Mouse (Mus musculus) thymus, postnatal 14 days (tissue): ENCODE data around the gene Trmt61a.
"Not testable (repeated sequence)": the region's sequence is repeated elsewhere in the genome, so short reads cannot be mapped to it uniquely, and the experiment has no call there.

ENCODE experiments used
- DNase-seq: peaks from one replicate; pipeline ENCODE4 v3.0.0; 2021

The Trmt61a gene

DNA sequence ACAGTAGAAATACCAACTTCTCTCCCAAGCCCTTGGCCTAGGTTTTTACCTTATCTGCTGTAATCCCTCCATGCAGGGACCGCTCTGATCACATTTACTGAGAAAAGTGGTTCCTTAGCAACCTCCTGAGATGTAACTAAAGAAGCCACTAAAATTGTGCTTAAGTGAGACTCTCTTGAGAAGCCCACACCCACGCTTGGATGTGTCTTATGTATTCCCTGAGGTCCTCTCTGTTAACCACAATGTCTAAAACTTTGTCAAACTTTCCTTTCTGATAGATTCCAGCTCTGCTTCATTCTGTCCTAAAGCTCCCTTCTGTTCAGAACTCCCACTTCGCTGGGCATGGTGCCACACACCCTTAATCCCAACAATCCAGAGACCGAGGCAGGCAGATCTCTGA is 21.6 kb downstream of the Trmt61a start:
- no peak for DNase-seq

DNA sequence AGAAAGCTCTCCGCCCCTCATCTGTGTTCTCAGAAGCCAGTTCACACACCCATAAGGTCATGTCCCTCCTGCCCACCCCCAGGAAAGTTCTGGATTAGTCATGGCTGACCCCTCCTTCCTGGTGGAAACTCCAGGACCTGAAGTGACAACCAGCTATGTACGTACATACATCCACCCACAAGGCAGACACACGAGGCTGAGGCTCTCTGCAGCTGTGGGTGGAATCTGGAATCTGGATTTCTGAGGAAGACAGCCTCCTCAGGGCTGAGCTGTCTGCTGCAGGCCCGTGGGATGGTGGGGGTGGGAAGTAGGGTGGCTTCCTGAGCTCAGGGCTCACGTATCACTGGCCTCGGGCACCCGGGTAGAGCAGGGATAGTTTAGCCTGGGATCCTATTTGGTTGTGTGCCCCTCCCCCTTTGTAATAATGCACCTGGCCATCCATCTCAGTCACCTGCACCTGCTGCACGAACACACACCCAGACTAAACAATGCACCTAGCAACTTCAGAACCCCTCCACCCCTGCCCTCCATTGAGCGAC is 23.1 kb downstream of the Trmt61a start:
- no peak for DNase-seq

DNA sequence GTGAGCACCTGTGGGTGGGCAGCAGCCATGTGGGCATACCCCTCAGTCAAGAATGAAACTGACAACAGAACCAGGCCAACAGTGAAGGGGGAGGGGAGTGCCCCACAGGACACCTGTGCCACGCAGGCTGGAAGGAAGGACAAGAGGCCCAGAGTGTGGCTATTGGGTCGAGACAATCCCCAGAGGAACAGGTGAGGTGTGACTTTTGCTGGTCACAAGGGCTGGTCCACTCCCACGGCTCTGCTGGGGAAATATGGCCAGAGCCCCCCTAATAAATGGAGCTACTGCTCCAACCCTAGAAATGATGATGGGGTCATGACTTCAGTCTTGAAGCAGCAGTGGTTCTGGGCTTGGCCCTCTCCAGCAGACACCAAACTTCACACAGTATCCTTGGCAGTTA is 25.4 kb downstream of the Trmt61a start:
- DNase-seq, result no peak

DNA sequence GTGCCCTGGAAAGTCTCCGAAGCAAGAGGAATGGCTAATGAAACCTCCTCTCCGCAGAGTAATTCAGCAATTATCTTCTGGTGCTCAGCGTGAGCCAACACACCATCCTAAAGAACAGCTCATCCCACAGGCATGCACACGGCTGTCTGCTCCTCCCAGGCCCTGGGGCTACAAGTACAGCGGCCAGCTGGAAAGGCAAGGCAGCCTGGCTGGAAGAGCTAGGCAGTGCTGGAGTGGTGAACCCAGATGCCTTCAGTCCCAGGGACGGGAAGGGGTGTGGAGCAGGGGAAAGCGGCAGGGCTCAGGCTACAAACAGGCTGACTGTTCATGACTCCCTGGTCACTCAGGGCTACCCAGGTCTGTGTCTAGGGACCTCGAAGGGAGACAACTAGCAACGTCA is 26.7 kb downstream of the Trmt61a start:
- DNase-seq, result no peak

DNA sequence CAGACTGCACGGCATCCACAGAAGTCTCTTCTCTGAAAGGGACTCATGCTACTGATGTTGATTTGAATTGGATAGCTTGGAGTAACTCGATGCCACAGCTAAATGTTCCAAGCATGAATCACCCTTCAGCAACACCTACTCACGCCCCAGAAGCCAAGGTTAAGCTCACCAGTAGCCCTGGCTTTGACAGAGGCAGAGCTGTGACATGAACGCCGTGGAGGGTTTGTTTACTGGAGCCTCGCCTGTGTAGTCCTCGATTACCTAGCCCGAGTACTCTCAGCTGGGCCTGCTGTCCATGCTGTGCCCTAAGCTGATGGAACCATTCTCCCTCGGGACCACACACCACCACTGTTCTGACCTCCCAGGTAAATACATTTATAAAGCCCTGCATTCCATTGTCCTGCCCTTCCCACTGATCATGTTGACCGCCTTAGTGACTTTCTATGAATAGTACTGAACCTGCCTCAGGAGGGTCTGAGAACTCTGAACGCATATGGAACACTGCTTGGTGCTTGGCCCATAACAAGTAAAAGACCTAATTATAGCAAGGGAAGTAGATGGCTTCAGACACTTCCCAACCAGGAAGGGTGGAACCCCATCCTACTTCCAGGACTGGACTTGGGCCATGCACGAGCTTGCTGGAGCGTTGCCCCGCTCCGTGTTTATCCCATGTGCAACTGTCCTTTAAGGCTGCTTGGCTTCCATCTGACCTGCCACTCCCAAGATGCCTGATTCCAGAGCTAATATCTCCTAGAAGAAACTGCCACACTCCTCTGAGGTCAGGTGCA is 27.5 kb downstream of the Trmt61a start:
- no peak for DNase-seq

DNA sequence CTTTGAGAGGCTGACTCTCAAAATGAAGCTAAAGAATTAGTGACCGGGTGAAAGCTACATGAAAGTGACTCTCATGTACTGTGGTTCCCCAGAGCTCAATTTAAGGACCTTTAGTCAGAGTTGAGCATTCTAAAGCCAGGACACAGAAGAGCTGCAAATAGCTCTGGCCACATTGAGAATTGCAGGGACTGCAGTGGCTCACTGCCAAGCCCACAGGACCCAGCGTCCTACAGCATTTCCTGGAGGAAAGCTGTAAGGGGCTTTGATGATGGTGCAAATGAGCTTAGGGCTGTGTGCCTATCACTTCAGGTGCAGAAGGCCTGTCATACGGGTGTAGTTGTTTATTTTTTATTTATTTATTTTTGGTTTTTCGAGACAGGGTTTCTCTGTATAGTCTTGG is 30.3 kb downstream of the Trmt61a start:
- DNase-seq, result no peak

DNA sequence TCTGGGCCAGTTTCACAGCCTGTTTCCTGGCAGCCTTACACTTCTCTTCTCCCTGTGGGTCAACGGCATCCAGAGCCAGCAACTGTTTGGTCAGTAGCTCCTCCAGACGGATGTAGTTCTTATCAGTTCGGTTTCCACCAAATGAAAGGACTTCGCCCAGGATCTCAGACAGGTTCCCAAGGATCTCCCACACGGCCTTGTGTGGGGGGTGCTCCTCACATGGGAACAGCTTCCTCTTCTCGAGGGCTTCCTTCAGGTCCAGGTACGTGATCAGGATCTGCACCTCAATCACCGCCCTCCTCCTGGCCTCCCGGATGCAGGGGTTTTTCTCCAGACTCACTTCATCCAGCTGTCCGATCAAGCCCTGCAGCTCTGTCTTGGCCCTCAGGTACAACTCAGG is 32.2 kb downstream of the Trmt61a start:
- DNase-seq, result no peak

DNA sequence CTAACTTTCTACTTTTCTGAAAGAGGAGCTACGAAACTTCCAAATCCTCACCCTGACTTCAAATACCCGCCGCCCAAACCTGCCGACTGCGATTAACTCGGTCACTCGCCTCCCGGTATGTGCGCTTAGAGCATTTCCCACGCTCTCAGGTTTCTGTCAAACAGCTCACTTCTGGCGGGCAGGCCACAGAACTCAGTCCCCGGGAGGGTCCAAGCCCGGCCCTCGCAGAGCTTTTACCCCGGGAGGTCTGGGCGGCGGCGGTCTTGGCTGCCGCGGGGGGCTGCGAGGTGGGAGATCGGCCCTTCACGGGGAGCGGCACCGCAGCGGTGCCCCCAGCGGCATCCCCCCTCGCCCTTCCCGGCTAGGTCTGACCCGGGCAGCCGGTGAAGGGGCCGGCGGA is 34.6 kb downstream of the Trmt61a start:
- peak; percentile 51 for DNase-seq

DNA sequence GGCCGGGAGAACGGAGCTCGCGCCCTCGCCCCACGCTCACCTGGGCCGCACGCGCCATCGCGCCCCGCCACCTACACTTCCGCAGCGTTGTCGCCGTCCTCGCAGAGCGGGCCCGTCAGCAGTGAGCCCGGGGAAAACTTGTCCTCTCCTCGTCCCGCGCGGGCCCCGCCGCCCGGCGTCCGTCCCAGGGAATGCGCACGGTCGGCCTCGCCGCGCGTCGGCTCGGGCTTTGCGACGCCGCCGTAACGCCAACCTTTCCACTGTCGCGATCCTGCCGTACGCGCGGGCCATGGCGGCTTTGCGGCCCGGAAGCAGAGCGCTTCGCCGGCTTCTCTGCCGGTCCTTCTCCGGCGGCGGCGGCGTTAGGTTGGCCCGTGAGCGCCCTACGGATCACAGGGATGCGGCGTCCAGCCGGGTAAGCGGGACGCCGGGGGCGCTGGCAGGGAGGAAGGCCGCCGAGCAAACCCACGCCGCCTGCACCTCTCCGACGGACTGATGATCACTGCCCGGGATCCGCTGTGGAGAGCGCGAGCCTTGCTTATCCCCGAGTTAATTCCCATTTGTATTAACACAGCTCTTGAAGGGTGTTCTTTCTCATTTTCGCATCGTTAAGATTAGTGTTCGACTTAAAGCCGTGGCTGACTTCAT is 35.2 kb downstream of the Trmt61a start, which contains the start of the genes Bag5 and Apopt1:
TSS of gene Bag5 (minus strand) at position 254 of the 648 bp plus-strand sequence.
TSS of gene Apopt1 (plus strand) at position 258 of the 648 bp plus-strand sequence.
- DNase-seq, result peak; percentile 95

DNA sequence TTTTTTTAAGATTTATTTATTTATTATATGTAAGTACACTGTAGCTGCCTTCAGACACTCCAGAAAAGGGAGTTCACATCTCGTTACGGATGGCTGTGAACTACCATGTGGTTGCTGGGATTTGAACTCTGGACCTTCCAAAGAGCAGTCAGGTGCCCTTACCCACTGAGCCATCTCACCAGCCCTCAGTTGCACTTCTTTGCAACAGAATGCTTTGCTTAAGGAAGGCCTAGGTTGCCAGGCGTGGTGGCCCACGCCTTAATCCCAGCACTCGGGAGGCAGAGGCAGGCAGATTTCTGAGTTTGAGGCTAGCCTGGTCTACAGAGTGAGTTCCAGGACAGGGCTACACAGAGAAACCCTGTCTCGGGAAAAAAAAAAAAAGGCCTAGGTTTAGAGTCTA is 36.0 kb downstream of the Trmt61a start:
- DNase-seq, result not testable (repeated sequence)

DNA sequence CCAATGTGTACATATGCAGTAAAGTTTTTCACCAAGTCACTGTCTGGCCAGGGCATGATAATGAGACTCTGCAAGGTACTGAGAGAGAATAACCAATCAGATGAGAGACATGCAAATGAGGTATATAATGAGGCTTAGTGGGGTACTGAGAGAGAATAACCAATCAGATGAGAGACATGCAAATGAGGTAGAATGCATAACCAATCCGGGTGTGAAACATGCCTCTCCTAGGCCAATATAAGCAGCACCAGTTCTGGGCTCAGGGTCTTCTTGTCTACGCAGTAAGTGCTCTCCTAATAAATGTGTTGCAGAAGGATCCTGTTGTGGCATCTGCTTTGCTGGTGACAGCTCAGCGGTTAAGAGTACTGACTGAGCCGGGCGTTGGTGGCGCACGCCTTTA is 38.6 kb downstream of the Trmt61a start:
- DNase-seq, result no peak

DNA sequence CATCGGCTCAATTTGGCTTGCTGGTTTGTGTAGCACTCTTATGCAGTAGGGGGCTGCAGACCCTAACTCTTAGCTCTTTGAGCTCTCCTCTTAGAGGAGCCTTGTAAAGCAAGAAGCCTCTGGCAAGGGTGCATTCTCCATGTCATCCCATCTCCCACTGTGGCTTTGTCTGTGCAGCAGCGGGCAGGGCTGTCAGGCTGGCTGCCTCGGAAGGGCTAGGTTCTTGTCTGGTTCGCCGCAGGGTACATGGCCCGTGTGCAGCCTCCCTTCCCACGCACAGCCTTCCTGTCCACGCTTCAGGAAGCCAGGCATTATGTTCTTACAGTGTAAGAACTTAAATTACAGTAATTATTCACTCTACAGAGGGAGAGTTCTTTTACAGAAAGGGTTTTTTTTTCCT is 40.8 kb downstream of the Trmt61a start:
- no peak for DNase-seq

DNA sequence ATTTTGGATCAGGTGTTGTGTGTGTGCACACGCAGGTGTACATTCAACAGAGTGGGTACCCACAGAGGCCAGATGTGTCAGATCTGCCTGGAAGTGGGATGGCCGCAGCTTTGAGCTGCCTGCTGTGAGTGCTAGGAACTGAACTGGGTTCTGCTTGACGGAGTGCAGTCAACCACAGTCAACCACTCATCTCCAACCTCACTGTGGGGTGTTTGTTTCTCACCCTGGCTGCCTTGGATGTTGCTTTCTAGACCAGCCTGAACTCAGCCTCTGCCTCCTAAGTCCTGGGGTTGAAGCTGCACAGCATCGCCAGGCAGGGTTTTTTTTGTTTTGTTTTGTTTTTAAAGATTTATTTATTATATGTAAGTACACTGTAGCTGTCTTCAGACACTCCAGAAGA is 42.3 kb downstream of the Trmt61a start:
- no peak for DNase-seq

DNA sequence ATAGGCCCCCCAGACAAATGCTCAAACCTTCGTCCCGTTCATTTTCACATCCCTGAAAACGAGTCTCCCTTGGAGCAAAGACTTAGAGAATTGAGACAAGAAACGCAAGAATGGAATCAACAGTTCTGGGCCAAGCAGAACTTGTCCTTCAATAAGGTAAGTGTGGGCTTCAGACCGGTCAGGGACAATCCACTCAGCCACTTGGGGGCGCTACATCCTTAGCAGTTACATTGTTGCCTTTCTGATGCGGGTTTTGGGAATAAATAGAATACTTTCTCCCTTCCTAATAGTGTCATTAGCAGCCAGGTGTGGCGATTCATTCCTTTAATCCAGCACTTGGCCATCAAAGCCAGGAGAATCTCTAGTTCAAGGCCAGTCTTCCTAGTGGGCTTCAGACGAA is 44.7 kb downstream of the Trmt61a start:
- DNase-seq, result peak; percentile 42

DNA sequence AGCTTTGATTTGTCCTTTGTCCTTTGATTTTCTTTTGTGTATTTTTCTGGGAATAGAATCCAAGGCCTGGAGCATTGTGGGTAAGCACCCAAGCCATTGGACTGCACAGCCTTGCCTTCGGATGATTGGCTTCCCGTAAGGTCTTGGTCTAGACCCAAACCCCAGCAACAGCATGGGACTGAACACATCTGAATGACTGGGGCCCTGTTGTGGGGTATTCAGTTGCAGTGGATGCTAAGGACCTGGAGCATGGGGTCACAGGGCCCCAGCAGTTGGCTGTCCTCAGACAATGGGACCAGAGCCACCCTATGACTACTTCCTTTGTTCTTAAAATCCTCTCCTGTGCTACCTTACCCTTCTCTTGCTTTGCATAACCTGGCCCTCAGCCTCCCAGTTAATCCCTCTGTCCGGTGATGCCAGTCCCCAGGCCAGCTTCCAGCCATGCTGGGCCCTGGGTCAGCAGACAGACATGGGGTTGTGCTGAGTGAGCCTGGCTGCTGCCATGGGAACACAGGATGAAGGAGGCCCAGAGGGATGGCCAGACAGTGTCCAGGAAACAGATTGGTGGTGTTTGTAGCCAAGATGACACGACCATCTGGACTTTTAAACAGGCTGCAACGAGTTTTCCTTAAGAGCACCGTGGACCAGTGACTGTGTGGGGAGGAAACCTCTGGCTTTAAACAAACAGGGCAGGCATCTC is 46.9 kb downstream of the Trmt61a start:
- DNase-seq, result no peak

DNA sequence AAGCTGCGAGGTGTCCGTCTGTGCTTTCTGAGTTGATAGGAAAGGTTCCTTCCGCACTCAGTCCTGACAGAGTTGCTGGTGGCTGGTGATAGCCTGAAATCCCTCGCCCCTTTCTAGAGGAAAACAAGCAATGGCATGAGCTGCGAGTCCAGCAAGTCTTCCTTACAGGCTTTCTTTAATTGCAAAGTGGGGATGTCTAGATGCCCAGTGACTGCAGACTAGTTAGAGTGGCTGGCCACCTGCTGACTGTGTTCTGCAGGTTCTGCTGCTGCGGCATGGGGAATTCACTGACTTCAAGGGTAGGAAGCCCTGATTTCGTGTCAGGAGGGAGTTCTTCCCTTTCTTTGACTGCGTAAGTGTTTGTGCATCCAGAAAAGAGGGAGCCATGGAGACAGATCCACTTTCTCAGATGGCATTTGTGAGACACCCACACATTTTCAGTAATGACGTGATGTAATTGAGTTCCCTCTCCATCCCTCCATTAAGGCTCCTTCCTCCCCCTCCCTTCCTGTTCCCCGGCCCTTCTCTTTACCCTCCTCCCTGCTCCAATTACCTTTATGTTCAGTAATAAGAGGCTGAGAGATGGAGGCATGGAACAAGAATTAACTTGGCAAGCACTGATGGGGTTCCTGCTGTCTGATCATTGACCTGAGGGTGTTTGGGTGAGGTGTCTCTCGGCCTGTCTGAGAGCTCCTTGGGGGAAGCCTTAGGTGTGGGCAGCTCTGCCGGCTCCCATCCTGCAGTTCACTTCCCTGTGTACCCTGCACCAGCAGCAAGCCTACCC is 47.6 kb downstream of the Trmt61a start:
- DNase-seq, result no peak

DNA sequence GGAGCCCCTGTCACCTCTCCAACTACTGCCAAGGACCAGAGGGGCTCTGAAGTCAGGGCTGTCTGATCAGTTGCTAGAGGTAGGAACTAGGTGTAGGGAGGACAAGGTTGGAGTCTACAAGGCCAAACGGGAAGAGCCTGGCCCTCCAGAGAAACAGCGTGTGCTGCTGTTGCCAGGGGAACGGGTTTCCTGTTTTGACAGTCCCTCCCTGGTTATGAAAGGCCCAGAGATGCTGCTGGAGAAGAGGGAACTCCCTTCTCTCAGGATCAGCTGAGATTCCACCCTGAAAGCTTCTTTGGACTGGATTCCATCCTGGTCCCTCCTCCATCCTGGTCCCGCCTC is 48.2 kb downstream of the Trmt61a start:
- no peak for DNase-seq

DNA sequence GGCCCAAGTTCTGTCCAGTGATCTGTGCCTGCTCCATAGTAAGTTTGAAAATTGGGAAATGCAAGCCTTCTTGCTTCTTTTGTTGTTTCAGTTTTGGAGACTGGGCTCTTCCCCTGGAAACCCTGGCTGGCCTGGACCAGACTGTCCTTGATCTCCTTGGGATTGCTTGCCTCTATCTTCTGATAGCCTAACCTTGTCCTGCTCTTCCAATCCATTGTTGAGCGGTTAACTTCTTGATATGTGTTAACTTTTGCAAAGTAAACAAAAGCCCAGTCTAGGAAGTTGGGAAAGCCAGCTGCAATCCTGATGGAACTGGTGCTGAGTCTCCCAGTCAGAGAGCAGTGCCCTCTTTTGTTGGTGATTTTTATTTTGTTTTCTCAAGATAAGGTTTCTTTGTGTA is 50.1 kb downstream of the Trmt61a start:
- no peak for DNase-seq

DNA sequence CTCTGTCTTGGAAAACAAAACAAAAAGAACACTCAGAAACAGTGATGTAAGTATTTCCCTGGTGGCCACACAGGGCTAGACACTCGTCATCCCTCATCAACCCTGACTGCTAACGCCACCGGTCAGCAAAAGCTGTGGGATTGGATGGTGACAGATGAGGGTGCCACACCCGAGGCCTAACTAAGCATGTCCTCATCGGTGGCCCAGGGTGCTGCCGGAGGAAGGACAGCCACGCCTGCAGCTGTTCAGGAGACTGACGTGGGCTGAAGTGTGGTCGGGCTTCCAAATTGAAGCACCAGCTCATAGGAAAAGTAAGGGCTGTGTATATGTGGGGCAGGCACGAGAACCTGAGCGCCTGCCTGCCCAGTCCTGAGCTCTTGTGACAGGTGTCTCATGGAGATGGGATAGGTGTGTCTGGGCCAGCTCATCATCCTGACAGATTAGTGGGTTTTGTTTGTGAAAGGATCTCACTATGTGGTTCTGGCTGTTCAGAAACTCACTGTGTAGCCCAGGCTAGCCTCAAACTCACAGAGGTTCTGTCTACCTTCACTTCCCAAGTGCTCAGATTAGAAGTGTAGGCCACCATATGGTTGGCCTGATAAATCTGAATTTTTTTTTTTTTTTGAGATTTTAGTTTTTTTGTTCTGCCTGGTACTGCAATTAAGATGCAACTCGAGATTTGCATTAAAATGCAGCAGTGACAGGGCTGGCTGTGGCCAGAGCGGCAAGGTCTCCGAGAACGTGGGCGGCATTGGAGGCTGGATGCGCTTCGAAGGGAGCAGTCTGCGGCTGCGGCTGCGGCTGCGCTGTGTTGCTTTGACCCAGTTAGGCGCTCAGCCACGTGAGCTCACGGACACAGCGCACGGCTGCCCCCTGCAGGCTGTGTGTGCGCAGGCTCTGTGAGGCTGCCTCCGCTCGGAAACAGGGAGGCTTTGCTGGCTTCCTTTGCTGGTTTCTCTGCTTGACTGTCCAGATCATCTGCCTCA is 54.2 kb downstream of the Trmt61a start:
- peak; percentile 91 for DNase-seq

DNA sequence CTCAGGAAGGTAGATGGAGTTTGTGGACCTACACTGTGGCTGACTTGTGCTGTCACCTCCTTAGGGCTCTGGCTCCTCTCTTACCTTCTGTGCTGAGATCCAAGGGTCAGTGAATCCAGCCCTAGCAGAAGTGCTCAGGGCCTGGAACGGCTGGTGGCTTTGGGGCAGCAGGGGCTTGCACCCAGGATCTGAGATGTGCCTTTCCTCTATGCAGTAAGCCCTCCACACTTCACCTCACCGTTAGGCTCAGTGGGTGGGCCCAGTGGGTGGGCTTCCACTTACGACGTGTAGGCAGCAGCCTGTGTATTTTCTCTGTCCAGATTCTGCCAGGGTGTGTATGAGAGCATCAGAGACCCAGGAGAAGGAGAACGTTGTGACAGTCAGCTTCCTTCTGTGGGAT is 55.0 kb downstream of the Trmt61a start:
- DNase-seq, result no peak
